Mouse (Mus musculus) mesoderm, embryonic 11.5 days (tissue): ENCODE measurements around the gene Gm3033.
"Not testable (repeated sequence)": the region's sequence is repeated elsewhere in the genome, so short reads cannot be mapped to it uniquely, and the experiment has no call there.

Experiments used
- DNase-seq: peaks from one replicate; pipeline ENCODE4 v3.0.0-alpha.2; 2012; ENCODE audit warnings: low read depth, low spot score

Gene Gm3033

GRCm38 (mm10) chr14:3845945-3846344 lies at the start of gene Gm3033:
TSS of gene Gm3033 (plus strand) at chr14:3846245.
- not testable (repeated sequence) for DNase-seq

- not testable (repeated sequence) for DNase-seq
Observed at GRCm38 (mm10) chr14:3809774-3810173, 36.3 kb upstream of the Gm3033 start, which contains the start of gene Gm3002. TSS of gene Gm3002 (plus strand) at chr14:3810074.

- DNase-seq = not testable (repeated sequence)
Observed at GRCm38 (mm10) chr14:3883872-3884271, 37.8 kb downstream of the Gm3033 start, which contains the start of gene Gm2916. TSS of gene Gm2916 (plus strand) at chr14:3884172.
